Mouse (Mus musculus): ENCODE measurements around the gene Dct.

Dct gene

DNA sequence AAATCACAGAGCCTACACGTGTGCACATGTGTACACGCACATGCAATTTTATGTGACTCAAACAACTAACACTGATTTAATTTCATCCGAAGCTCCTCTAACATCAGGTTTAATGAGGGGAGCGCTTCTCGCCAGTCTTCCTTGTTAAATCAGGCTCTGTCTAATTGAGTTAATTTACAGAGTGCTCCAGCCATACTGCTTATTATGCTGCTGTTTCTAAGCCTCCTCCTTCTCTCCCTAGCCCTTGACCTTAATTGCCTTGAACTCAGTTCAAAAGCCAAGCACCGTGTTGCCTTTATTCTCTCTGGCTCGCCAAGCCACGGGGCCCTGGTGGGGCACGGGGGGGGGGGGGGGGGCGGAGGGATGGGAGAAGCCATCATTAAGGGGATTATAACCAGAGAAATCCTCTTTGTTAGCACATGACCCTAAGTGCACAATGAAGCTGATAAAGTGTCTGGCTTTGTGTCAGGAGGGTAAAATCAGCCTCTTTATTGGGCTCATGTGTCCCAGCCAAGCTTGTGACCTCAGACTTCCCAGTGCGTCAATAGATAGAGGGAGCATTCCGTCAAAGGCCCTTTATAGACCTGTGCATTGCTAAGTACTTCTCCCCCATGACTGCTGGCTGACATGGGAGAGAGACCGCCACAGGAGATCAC, at the start of gene Dct:
Gene Dct (minus strand): TSS at position 270 of the 656 bp plus-strand sequence.
- peak; percentile 41 for DNase-seq (ENCODE audit: extremely low spot score, low spot score)

DNA sequence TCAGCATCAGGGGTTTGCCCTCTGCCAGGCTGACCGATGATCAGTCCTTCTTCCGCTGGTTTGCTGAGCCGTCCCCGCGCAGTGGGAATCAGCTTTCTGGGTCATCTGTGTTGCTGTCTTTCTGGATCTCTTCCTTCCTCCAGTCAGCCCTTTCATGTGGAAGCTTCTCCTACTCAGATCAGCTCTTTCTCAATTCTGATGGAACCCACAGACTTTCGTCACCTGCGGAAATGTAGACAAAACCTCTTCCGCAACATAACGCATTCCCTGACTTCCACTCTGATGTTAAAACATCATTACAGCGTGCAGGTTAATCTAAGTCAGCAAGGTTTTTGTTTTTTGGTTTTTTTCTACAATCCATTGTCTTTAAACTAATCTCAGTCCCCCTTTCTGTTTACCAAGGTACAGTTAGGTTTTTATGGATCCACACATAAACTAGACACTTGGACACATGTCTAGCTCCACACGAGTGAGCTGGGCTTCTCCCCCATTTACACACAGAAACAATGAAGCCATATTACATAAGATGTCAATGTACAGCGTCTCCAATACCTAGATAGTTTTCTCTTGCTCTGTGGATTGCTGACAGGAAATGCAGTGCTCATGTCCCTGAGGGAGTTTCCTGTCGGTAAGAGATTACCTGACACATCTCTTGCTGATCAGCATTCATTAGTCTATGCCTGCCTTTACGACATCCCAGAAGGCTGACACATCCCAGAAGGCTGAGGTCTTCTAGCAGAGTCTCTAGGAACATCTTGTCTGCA, 49.4 kb upstream of the Dct start:
- no peak for DNase-seq (ENCODE audit: extremely low spot score, low spot score)

DNA sequence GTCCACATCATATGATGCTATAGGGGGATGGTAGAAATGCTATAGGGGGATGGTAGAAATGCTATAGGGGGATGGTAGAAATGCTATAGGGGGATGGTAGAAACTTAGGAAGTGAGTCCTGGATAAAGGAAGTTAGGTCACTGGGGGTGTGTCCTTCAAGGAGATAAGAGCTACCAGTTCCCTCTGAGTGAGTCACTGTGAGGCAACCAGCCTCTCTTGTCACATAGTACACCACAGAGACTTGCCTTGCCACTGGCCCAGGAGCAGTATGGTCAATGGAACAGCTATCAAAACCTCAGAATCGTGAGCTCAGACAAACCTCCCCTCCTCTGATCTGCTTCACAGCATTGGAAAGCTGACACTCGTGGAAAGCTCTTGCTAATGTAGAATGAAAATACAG, 46.2 kb upstream of the Dct start:
- no peak for DNase-seq (ENCODE audit: extremely low spot score, low spot score)

DNA sequence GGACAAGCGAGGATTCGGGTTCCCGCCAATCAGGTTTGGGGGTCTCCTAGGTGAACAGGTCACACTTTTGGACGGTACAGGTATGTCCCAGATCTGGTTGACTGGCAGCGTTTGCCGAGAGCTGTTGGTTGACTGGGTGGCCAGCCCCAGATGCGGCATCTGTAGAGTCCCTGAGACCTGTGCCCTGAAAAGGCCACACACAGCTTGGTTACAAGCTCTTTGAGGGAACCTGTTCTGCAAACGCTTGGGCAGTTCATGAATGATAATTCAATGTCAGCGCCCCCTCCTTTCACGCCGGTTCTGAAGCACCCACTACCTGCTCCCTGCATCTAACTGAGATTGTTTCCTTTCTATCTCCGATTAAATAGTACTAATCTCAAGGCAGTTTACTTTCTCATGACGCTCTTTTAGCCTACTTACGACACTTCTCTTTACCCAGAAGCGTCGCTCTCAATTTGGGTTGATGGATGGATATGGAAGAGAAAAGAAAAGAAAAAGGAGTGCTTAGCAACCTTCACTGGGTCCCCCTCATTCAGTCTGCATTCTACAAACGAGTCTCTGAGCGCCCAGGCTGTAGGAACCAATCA, 37.9 kb upstream of the Dct start:
- no peak for DNase-seq (ENCODE audit: extremely low spot score, low spot score)

DNA sequence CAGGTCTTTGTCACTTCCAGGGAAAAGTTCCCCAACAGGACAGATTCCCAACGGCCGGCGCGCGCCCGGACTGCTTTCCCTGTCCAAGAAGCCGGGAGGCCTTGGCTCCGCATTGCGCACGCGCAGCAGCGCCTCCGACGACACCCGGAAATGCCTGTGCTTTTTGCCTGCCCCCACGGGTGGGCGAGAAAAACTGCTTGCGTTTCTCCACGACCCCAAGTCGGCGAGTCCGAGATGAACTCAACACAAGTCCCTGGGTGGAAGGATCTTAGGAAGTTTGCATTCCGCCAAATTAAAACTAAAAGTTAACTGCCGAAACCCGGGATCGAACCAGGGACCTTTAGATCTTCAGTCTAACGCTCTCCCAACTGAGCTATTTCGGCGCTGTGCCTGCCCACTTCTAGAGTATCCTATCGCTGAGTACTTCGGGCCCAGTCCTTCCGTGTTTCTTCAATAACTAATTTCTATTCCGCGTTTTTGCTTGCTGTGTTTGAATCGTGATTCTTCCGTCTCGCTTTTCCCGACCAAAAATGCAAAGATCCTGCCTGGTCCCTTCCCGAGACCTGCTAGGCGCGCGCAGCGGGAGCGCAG, 37.3 kb upstream of the Dct start:
- DNase-seq (ENCODE audit: extremely low spot score, low spot score): peak; percentile 92

DNA sequence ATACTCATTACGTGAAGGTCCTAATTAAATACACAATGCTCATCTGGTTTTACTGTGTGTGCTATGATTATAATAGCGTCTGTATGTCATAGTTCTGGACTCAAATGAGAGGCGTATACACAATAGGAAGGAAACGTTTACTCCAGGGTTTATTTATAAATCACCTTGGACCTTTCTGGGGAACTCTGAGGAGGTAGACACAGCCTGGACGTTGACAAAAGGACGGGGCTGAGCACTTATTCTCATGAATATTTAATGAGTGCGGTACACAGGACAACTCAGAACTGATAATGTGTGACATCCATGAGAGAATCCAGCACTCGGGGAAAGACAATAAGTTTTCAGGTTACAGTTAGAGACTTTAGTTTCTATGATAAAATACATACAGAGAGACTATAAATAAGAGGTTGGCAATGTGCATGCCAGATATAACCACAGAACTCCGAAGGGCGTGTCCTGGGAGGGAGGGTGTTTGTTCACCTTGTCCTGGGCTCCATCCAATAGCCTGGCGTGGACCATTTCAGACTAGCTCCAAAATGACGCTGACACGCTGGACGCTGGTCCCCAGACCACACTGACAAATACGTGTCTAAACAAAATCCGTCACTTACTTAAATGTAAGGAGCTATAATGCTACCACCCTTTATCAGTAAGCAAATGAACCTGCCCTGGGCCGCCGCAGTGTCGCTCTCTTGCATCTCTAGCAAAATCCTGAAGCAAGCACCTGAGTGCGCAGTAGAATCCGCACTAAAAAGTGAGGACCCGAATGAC, 36.6 kb upstream of the Dct start:
- DNase-seq (ENCODE audit: extremely low spot score, low spot score): no peak

DNA sequence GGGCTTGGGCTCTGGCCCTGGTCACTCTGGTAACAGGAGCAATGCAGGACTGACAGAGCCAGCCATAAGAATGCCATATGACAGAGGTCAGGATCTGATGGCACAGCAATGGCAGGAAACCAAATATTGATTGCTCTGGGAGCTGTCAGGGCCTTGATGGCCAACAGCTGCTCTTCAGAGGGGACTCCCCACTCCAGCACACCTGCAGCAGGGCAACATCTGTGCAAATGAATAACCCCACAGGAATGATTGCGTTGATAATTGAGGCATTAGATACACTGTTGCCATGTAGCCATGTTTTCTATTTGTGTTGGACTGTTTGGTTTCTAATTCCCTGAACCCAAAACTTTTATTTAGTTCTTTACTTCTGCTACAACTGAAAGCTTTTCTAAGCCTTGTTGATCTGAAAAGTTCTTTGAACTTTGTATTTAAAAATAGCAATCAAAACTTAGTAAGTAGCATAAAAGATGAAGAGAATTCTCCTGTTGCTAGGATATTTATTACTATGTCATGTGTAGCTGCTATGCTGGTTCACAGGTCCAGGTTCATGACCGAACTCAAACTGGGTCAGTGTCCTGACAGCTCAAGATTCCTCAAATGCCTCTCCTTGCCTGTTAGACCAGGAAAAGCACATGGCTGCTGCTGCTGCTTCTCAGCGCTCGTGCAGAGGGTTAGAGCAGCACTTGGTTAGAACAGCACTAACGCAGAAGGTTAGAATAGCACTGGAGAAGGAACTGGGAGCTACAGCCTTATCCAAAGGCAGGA, 34.4 kb upstream of the Dct start:
- no peak for DNase-seq (ENCODE audit: extremely low spot score, low spot score)

DNA sequence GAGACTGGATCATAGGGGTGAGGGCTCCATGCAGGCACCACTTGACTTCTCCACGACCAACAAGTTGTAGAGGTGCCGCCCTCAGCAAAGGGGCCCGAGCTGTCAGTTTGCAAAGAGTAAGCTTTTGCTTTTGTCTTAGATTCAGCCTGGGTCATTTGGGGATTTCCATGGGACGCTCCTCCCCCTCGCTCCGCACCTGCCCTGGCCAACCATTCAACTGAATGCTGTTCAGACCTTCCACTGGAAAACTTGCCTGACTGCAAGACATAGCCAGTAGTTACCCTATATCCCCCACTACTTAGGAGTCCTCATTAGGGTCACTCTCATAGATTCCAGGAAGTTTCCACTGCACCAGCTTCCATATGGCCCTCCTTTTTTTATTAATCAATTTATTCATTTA, 31.8 kb upstream of the Dct start:
- no peak for DNase-seq (ENCODE audit: extremely low spot score, low spot score)

DNA sequence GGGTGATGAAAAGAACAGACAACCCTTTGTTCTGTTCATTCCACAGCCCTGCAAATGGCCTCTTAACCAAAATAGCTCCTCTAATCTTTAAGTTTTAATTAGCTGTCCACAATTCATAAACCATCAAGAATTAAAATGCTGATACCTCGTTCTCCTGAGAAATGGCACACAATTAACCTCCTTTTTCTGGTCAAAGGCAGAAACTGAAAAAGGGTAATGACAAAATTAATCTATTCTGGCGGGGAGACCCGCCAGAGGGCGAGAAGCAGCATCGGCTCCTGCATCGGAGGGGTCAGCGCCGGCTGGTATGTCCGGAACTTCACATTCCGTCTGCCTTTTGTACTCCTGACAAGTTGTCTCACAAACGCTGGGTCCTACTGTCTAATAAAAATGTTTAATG, 28.6 kb upstream of the Dct start:
- DNase-seq (ENCODE audit: extremely low spot score, low spot score): no peak

DNA sequence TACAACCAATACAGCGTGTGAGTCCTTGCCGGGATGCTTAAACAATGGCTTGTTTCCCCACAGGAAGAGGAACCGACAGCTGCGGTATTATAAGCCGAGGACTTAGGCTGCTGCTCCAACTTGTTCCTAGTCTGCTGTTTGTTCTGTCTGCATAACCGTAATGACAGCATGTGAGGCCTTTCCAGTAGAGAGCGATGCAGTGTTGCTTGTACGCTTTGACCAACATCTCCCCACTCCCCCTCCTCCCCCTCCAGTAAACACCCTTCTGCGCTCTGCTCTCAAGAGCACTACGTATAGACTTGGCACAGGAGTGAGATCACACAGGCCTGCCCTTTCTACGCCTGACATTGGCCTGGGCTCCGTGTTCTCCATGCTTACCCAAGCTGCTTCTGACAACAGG, 18.1 kb upstream of the Dct start:
- no peak for DNase-seq (ENCODE audit: extremely low spot score, low spot score)

DNA sequence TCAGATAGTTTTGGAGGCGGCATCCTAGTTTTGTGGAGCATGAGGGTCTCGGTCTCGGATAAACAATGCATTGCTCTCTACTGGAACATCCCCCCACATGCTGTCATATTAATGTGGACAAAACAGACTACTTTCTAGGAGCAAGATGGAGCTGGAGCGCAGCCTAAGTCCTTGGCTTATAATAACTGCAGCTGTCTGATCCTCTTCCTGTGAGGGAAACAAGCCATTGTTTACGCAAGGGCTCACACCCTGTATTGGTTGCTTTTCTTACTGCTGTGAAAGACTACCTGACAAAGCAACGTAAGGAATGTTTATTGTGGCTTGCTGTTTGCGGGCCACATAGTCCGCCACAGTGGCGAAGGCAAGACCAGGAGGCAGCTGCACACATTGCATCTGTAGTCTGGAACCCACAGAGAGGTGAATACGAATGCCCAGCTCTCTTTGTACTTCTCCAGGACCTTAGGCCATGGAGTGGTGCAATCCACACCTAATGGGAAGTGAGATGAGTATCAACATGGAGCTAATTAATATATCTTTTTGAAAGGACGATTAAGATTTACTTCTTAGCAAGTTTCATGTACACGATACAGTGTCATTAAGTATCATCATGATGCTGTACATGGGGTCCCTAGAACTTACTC, 17.5 kb upstream of the Dct start:
- DNase-seq (ENCODE audit: extremely low spot score, low spot score): no peak

DNA sequence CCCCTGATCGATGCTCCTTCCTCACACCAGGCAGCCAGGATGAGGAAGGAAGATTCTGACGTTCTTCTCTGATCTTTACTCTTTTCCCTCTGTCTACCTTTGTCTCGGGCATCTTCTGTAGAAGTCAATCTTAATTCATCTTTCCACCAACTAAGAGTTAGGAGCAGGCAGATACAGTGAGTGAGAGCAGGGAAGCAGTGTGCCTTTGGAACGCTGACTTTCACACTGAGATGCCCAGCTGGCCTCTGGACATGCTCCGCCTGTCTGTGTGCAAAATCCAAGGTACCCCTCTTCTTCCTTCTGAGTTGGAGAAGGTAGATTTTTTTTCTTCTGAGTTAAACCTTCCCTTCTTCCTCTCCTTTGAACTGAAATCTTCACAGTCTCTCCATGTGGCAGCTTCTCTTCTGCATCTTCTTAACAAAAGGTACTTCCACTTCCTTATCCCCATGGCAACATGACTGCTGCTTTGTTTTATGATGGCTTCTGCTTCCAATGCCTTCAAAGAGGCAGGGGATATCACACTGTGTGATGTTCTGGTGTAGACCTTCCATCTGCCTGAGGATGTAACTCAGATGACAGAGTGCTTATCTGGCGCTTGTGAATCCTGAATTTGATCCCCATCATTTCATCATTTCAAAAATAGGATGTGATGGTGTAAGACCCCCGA, 9.9 kb upstream of the Dct start:
- no peak for DNase-seq (ENCODE audit: extremely low spot score, low spot score)

DNA sequence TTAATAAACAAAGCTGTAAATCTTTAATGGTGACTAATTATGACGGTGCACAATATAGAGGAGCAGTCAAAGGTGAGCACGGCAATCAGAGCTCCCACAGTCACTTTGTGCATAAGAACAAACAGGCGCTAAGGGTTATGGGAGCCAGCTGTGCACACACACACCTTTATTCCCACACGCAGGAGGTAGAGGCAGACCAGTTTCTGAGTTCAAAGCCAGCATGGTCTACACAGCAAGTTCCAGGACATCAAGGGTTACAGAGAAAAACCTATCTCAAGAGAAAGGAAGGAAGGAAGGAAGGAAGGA, 6.5 kb upstream of the Dct start:
- DNase-seq (ENCODE audit: extremely low spot score, low spot score): no peak

DNA sequence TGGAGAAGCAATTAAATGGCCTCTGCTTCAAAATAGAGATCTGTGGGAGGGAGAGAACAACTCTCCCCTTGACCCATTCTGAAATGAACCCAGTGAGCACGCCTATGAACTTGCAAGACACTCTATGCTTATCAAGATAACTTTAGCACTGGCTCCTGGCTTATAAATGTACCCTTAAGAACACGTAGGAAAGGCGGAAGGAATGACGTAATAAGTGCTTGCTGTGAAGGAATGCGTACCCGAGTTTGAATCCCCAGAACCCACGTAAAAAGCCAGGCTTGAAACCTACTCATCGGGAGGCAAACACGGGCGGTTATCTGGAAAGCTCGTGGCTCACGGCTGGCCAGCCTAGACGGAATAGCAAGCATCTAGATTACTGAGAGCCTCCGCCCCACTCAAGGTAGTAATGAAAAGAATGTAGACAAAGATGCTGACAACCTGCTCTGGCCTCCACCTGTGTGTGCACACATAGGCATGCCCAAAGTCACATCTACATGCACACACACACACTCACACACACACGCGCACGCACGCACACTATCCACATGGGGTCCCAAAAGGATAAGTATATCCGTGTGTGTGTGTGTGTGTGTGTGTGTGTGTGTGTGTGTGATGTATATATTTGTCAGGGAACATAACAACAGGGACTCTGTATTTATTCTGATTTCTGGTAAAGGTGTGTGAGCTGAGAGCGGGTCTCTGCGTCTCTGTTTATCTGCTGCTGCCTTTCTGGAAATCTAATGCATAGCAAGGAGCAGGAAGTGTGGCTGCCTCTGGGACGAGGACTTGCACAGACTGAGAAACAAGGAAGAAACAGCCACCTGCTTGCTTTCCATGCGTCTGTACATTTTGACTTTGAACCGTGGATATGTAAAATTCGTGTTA, 5.9 kb upstream of the Dct start:
- DNase-seq (ENCODE audit: extremely low spot score, low spot score): no peak

DNA sequence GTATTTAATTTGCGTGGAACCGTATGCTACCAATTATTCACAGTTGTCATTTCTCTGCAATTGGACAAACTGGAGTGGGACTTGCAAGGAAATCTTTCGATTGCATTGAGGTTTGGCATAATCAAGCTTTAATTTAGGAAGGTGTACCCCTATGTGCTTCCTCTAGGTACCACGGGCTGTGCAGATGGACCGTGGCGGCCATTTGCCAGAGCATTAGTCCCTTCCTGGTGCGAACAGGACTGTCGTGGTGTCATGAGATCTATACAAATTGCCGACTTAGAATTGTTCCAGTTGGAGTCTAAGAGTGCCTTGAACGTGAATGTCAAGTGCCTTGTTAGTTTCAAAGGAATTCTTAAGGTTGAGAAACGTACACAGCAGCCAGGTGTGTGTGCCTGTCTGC, 726 bp upstream of the Dct start:
- no peak for DNase-seq (ENCODE audit: extremely low spot score, low spot score)

DNA sequence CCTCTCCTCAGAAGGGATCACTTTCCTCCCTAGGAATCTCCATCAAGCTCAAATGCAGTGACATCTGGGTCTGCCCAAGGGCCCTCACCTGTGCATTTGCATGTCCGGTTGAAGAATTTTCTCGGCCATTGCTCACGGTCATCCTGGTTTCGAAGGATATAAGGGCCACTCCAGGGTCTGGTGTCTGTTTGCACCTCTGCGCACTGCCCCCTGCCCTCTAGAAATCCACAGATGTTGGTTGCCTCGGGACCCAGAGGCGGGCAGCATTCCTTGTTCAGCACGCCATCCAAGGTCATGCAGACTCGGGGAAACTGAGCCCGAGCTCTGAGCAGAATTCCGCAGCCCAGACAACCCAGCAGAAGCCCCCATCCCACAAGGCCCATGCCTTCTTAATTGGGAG, 648 bp downstream of the Dct start:
- peak; percentile 18 for DNase-seq (ENCODE audit: extremely low spot score, low spot score)

DNA sequence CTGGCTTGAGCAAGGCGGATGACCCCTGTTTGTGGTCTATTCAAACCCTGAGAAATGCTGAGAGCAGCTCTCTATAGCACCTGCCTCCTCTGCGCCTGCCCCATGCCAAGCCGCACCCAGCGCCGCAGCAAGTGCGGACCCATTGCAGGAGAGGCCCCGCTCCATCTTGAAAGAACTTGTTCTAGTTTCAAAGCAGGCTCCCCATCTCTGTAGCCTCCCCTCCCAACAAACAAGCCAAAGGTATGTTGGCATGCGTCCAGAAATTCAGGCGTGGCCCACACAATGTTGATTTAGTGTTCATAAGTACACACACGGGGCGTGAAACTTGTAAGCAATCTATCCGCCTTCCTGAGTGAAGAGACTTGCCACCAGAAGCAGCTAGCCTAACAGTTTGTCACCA, 1.1 kb downstream of the Dct start:
- no peak for DNase-seq (ENCODE audit: extremely low spot score, low spot score)

DNA sequence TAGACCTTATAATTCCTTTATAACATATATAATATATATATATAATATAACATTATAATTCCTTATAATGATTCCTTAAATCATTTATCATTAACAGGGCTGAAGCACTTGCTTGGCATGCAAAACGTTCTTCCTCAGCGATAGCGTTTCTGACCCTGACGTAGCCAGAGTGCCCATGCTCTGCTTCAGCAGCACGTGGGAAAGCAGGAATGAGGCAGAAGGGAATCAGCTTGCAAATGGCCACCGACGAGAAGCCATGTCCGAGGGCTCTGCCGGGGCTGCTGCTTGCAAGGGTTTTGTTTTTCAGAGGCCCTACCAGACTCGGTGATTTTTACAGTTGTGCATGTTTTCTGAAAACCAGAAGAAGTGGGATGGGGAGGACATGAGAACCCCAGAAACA, 1.6 kb downstream of the Dct start:
- DNase-seq (ENCODE audit: extremely low spot score, low spot score): no peak

DNA sequence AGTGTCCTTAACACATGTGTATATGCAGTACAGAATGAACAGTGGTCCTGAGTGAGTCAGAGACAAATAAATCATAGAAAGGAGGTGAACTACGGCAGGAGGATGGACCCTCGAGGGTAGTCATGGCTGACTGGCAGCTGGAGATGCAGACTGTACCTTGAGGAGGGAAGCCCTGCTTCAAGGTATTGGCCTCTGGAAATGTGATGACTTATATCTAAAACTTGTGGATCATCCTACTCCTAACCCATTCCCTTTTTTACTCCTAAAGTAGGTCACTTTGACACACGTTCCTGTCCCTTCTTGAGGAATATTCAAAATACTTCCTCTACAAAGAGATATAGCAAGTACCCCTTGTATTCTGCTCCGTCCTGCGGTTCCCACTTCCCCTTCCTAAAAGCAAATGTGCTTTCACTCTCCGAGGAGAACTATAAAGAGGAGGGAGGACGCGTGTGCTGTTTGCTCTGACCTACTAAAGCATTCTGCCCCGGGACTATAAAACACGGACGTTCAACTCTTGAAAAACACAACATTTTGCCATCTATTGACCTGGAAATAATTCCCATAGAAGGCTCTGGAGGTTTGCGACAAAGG, 2.3 kb downstream of the Dct start:
- DNase-seq (ENCODE audit: extremely low spot score, low spot score): no peak
